Mouse (Mus musculus): ENCODE measurements at regions not wholly inside any gene's neighbourhood (a gene's known extent, or its start where the extent isn't known, plus 50 kb on each side); places are given as distances from the start of the nearest gene placed in this dataset.

DNA sequence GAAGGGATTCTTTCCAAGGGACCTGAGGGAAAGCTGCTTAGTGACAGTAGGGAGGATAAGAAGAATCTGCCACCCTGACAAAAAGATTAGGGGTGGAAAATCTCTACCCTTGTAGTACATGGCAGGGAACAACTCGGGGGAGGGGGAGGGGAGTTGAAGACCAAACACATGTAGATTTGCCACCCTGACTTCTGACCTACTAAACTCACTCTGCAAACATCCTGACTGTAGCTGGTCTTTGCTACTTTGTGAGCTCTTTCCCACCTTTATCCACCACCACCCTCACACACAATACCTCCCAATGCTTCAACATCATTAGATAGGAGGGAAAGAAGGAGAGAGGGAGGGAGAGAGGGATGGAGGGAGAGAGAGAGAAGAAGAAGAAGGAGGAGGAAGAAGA, 140.4 kb upstream of the BC052040 start:
- TF ChIP-seq CTCF (IDR thresholded peaks at IDR 0.05 in 2 of 3, conservative IDR thresholded peaks at IDR 0.05 in 1 of 3; ENCODE audit: control insufficient read depth in 1 of 3, insufficient read depth in 1 of 3, low read depth in 2 of 3, low read length in 3 of 3, poor library complexity in 1 of 3, severe bottlenecking in 1 of 3), result no peak
- TF ChIP-seq POLR2AphosphoS5 (IDR thresholded peaks at IDR 0.05; ENCODE audit: borderline replicate concordance, low read depth, low read length), result no peak
- no peak for TF ChIP-seq ZKSCAN1 (IDR thresholded peaks at IDR 0.05; ENCODE audit: low read depth, low read length)
- TF ChIP-seq MAFK (IDR thresholded peaks at IDR 0.05; ENCODE audit: borderline replicate concordance, low read depth, low read length), result no peak
- no peak for TF ChIP-seq GATA1 (IDR thresholded peaks at IDR 0.05; ENCODE audit: low read depth, low read length)
- no peak for TF ChIP-seq ZNF384 (IDR thresholded peaks at IDR 0.05; ENCODE audit: low read depth, low read length)
- TF ChIP-seq HCFC1 (IDR thresholded peaks at IDR 0.05; ENCODE audit: low read depth, low read length), result no peak
- TF ChIP-seq CHD2 (IDR thresholded peaks at IDR 0.05; ENCODE audit: low read length), result no peak
- TF ChIP-seq USF1 (IDR thresholded peaks at IDR 0.05; ENCODE audit: low read depth, low read length), result no peak
- TF ChIP-seq POLR2A (IDR thresholded peaks at IDR 0.05; ENCODE audit: control insufficient read depth in 1 of 2, insufficient read depth in 1 of 2, low read depth in 1 of 2, low read length in 2 of 2, poor library complexity in 1 of 2), result no peak
- TF ChIP-seq TBP (IDR thresholded peaks at IDR 0.05; ENCODE audit: low read depth, low read length), result no peak
- no peak for TF ChIP-seq ETS1 (IDR thresholded peaks at IDR 0.05; ENCODE audit: low read depth, low read length)

All from MEL (cell line).